Mouse (Mus musculus) urinary bladder, postnatal 10 days (tissue): ENCODE measurements around the gene Zswim7.
A peak's percentile ranks its signal among the peaks of the same experiment; 100 is the strongest.

ENCODE experiments used
- DNase-seq: peaks from one replicate; pipeline ENCODE4 v3.0.0; 2022; ENCODE audit warnings: low spot score

Zswim7 gene

GRCm38 (mm10) chr11:62253380-62253779, 27.8 kb downstream of the Zswim7 start:
- no peak for DNase-seq

GRCm38 (mm10) chr11:62251047-62251446, 30.1 kb downstream of the Zswim7 start:
- DNase-seq, result no peak

- DNase-seq, result no peak
These were observed 31.7 kb downstream of the Zswim7 start for GRCm38 (mm10) chr11:62249266-62250037.

GRCm38 (mm10) chr11:62248401-62249244, 32.6 kb downstream of the Zswim7 start, which contains the start of gene Adora2b:
Gene Adora2b (plus strand): TSS chr11:62248984.
- DNase-seq, result peak; percentile 28

- no peak for DNase-seq
These were observed 33.3 kb downstream of the Zswim7 start for GRCm38 (mm10) chr11:62247759-62248400.

- DNase-seq, result no peak
These were observed 36.7 kb downstream of the Zswim7 start for GRCm38 (mm10) chr11:62244471-62244870.

GRCm38 (mm10) chr11:62243871-62244270, 37.3 kb downstream of the Zswim7 start:
- DNase-seq, result no peak

GRCm38 (mm10) chr11:62240631-62241261, 40.4 kb downstream of the Zswim7 start:
- DNase-seq, result no peak

GRCm38 (mm10) chr11:62224797-62225196, 56.4 kb downstream of the Zswim7 start:
- DNase-seq, result no peak

- no peak for DNase-seq
These were observed 57.2 kb downstream of the Zswim7 start for GRCm38 (mm10) chr11:62223962-62224361.

GRCm38 (mm10) chr11:62223416-62223815, 57.8 kb downstream of the Zswim7 start:
- no peak for DNase-seq

- no peak for DNase-seq
These were observed 60.2 kb downstream of the Zswim7 start for GRCm38 (mm10) chr11:62220756-62221510.

- DNase-seq, result no peak
These were observed 63.4 kb downstream of the Zswim7 start for GRCm38 (mm10) chr11:62217751-62218150.
